Mouse (Mus musculus): ENCODE measurements around the gene Cyb5r4. TPM values are rescaled to one million over a fixed set of nuclear protein-coding genes. Genes with fewer than 3 reads are reported as not detected.
"Not testable (repeated sequence)": the region's sequence is repeated elsewhere in the genome, so short reads cannot be mapped to it uniquely, and the experiment has no call there.

The Cyb5r4 gene
- total RNA-seq, 1 experiment = 27.9 TPM

- TF ChIP-seq CHD2 (IDR thresholded peaks at IDR 0.05; ENCODE audit: low read depth, low read length) = no peak
- TF ChIP-seq ZNF384 (IDR thresholded peaks at IDR 0.05; ENCODE audit: low read depth, low read length) = no peak
- TF ChIP-seq ZC3H11A (IDR thresholded peaks at IDR 0.05; ENCODE audit: borderline replicate concordance, low read depth, low read length) = no peak
- no peak for TF ChIP-seq MAFK (IDR thresholded peaks at IDR 0.05; ENCODE audit: insufficient read depth, low read depth, low read length)
- no peak for TF ChIP-seq HCFC1 (IDR thresholded peaks at IDR 0.05; ENCODE audit: borderline replicate concordance, insufficient read depth, low read length)
- Histone ChIP-seq H3K27ac (ENCODE audit: insufficient read depth, low read depth, low read length, poor library complexity, severe bottlenecking) (no peak overlapping the region), H3K4me3 (ENCODE audit: insufficient read depth in 1 of 2, low read depth in 1 of 2, low read length in 2 of 2, poor library complexity in 1 of 2, severe bottlenecking in 1 of 2) (no peak overlapping the region), H3K9ac (ENCODE audit: insufficient read depth, low read depth, low read length, poor library complexity, severe bottlenecking) (no peak overlapping the region), H3K4me1 (ENCODE audit: control insufficient read depth in 2 of 2, insufficient read depth in 2 of 2, low read length in 2 of 2, poor library complexity in 1 of 2) (no peaks in the 10 kb centered on the region), H3K9me3 (ENCODE audit: control insufficient read depth, insufficient read depth, low read depth, low read length) (no peaks in the 10 kb centered on the region), H3K36me3 (ENCODE audit: control insufficient read depth, insufficient read depth, low read length, poor library complexity, severe bottlenecking) (no peaks in the 10 kb centered on the region)
- in situ Hi-C loops (cut with MboI; ENCODE audit: low sequenced_read_pairs in 2 of 2, unreplicated experiment in 2 of 2) = no loop called here
- DNase-seq (ENCODE audit: low read depth, low spot score) = no peak
Measured at GRCm38 (mm10) chr9:87115456-87115931, 93.7 kb downstream of the Cyb5r4 start.

- Histone ChIP-seq H3K27ac (ENCODE audit: insufficient read depth, low read depth, low read length, poor library complexity, severe bottlenecking) (no peak overlapping the region), H3K9ac (ENCODE audit: insufficient read depth, low read depth, low read length, poor library complexity, severe bottlenecking) (no peak overlapping the region), H3K9me3 (ENCODE audit: control insufficient read depth, insufficient read depth, low read depth, low read length) (no peaks in the 10 kb centered on the region), H3K4me1 (ENCODE audit: control insufficient read depth in 2 of 2, insufficient read depth in 2 of 2, low read length in 2 of 2, poor library complexity in 1 of 2) (no peaks in the 10 kb centered on the region), H3K36me3 (ENCODE audit: control insufficient read depth, insufficient read depth, low read length, poor library complexity, severe bottlenecking) (no peaks in the 10 kb centered on the region), H3K4me3 (ENCODE audit: insufficient read depth in 1 of 2, low read depth in 1 of 2, low read length in 2 of 2, poor library complexity in 1 of 2, severe bottlenecking in 1 of 2) (no peak overlapping the region)
- in situ Hi-C loops (cut with MboI; ENCODE audit: low sequenced_read_pairs in 2 of 2, unreplicated experiment in 2 of 2) = no loop called here
- DNase-seq (ENCODE audit: low read depth, low spot score) = no peak
- no peak for TF ChIP-seq ZNF384 (IDR thresholded peaks at IDR 0.05; ENCODE audit: low read depth, low read length)
- TF ChIP-seq MAFK (IDR thresholded peaks at IDR 0.05; ENCODE audit: insufficient read depth, low read depth, low read length) = no peak
- no peak for TF ChIP-seq ZC3H11A (IDR thresholded peaks at IDR 0.05; ENCODE audit: borderline replicate concordance, low read depth, low read length)
- TF ChIP-seq HCFC1 (IDR thresholded peaks at IDR 0.05; ENCODE audit: borderline replicate concordance, insufficient read depth, low read length) = no peak
- TF ChIP-seq CHD2 (IDR thresholded peaks at IDR 0.05; ENCODE audit: low read depth, low read length) = no peak
Measured at GRCm38 (mm10) chr9:87115978-87116377, 94.2 kb downstream of the Cyb5r4 start.

- Histone ChIP-seq H3K9me3 (ENCODE audit: control insufficient read depth, insufficient read depth, low read depth, low read length) (no peaks in the 10 kb centered on the region), H3K36me3 (ENCODE audit: control insufficient read depth, insufficient read depth, low read length, poor library complexity, severe bottlenecking) (no peaks in the 10 kb centered on the region), H3K9ac (ENCODE audit: insufficient read depth, low read depth, low read length, poor library complexity, severe bottlenecking) (no peak overlapping the region), H3K4me1 (ENCODE audit: control insufficient read depth in 2 of 2, insufficient read depth in 2 of 2, low read length in 2 of 2, poor library complexity in 1 of 2) (no peaks in the 10 kb centered on the region), H3K4me3 (ENCODE audit: insufficient read depth in 1 of 2, low read depth in 1 of 2, low read length in 2 of 2, poor library complexity in 1 of 2, severe bottlenecking in 1 of 2) (no peak overlapping the region), H3K27ac (ENCODE audit: insufficient read depth, low read depth, low read length, poor library complexity, severe bottlenecking) (no peak overlapping the region)
- TF ChIP-seq ZNF384 (IDR thresholded peaks at IDR 0.05; ENCODE audit: low read depth, low read length) (no peak), HCFC1 (IDR thresholded peaks at IDR 0.05; ENCODE audit: borderline replicate concordance, insufficient read depth, low read length) (no peak), CHD2 (IDR thresholded peaks at IDR 0.05; ENCODE audit: low read depth, low read length) (no peak), ZC3H11A (IDR thresholded peaks at IDR 0.05; ENCODE audit: borderline replicate concordance, low read depth, low read length) (no peak), MAFK (IDR thresholded peaks at IDR 0.05; ENCODE audit: insufficient read depth, low read depth, low read length) (no peak)
- DNase-seq (ENCODE audit: low read depth, low spot score) = no peak
- in situ Hi-C loops (cut with MboI; ENCODE audit: low sequenced_read_pairs in 2 of 2, unreplicated experiment in 2 of 2) = no loop called here
Measured at GRCm38 (mm10) chr9:87118996-87119395, 97.2 kb downstream of the Cyb5r4 start.

DNA sequence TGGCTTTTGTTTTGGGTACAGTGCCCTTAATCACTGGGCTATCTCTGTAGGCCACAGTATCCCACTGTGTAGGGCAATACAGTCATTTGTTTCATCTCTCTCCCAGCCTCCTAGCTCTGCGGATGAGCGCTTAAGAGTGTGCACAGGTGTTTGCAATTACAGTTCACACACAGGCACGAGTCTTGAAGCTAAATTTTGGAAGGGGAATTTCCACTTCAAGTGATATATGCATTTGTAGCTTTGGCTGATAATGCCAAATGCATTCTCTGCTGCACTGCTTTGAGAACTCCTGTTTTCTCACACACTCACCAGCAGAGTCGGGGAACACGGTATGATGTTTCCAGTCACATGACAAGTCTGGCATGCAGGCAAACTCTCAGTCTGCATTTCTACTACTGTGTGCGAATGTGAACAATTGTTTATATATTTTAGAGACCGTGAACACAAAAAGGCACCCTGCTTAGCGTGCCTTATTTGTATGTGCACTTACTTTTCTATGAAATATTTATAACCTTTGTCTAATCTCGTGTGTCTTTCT lies 100.2 kb downstream of the Cyb5r4 start:
- H3K9me3 ChIP-seq (ENCODE audit: control insufficient read depth, insufficient read depth, low read depth, low read length) = no peaks in the 10 kb centered on the region
- no peak overlapping the region for H3K4me3 ChIP-seq (ENCODE audit: insufficient read depth in 1 of 2, low read depth in 1 of 2, low read length in 2 of 2, poor library complexity in 1 of 2, severe bottlenecking in 1 of 2)
- DNase-seq (ENCODE audit: low read depth, low spot score) = no peak
- in situ Hi-C loops (cut with MboI; ENCODE audit: low sequenced_read_pairs in 2 of 2, unreplicated experiment in 2 of 2) = no loop called here
- no peaks in the 10 kb centered on the region for H3K36me3 ChIP-seq (ENCODE audit: control insufficient read depth, insufficient read depth, low read length, poor library complexity, severe bottlenecking)
- H3K4me1 ChIP-seq (ENCODE audit: control insufficient read depth in 2 of 2, insufficient read depth in 2 of 2, low read length in 2 of 2, poor library complexity in 1 of 2) = no peaks in the 10 kb centered on the region
- no peak overlapping the region for H3K9ac ChIP-seq (ENCODE audit: insufficient read depth, low read depth, low read length, poor library complexity, severe bottlenecking)
- no peak overlapping the region for H3K27ac ChIP-seq (ENCODE audit: insufficient read depth, low read depth, low read length, poor library complexity, severe bottlenecking)
- TF ChIP-seq CHD2 (IDR thresholded peaks at IDR 0.05; ENCODE audit: low read depth, low read length) (no peak), ZNF384 (IDR thresholded peaks at IDR 0.05; ENCODE audit: low read depth, low read length) (no peak), HCFC1 (IDR thresholded peaks at IDR 0.05; ENCODE audit: borderline replicate concordance, insufficient read depth, low read length) (no peak), MAFK (IDR thresholded peaks at IDR 0.05; ENCODE audit: insufficient read depth, low read depth, low read length) (no peak), ZC3H11A (IDR thresholded peaks at IDR 0.05; ENCODE audit: borderline replicate concordance, low read depth, low read length) (no peak)

- H3K36me3 ChIP-seq (ENCODE audit: control insufficient read depth, insufficient read depth, low read length, poor library complexity, severe bottlenecking); H3K9me3 ChIP-seq (ENCODE audit: control insufficient read depth, insufficient read depth, low read depth, low read length); H3K4me3 ChIP-seq (ENCODE audit: insufficient read depth in 1 of 2, low read depth in 1 of 2, low read length in 2 of 2, poor library complexity in 1 of 2, severe bottlenecking in 1 of 2); in situ Hi-C loops (cut with MboI; ENCODE audit: low sequenced_read_pairs in 2 of 2, unreplicated experiment in 2 of 2); DNase-seq (ENCODE audit: low read depth, low spot score); H3K9ac ChIP-seq (ENCODE audit: insufficient read depth, low read depth, low read length, poor library complexity, severe bottlenecking); H3K27ac ChIP-seq (ENCODE audit: insufficient read depth, low read depth, low read length, poor library complexity, severe bottlenecking); H3K4me1 ChIP-seq (ENCODE audit: control insufficient read depth in 2 of 2, insufficient read depth in 2 of 2, low read length in 2 of 2, poor library complexity in 1 of 2): not testable (repeated sequence)
Measured at GRCm38 (mm10) chr9:87127046-87127445, 105.2 kb downstream of the Cyb5r4 start.

Other genes starting within 250 kb of the Cyb5r4 start
- gene Snap91, start 141.4 kb upstream of the Cyb5r4 start, total RNA-seq (2012; rRNA removed) = 0.79 and 0.80 TPM in 2 replicates
- gene Ripply2, start 6.5 kb upstream of the Cyb5r4 start, total RNA-seq (2012; rRNA removed) = not detected in 2 replicates
- not detected in 2 replicates for gene Mrap2, start 122.3 kb downstream of the Cyb5r4 start, total RNA-seq (2012; rRNA removed)
- 4.8 and 8.5 TPM in 2 replicates for gene Cep162, start 233.5 kb downstream of the Cyb5r4 start, total RNA-seq (2012; rRNA removed)

All from ES-E14 (cell line).